In the genomic region with DNA sequence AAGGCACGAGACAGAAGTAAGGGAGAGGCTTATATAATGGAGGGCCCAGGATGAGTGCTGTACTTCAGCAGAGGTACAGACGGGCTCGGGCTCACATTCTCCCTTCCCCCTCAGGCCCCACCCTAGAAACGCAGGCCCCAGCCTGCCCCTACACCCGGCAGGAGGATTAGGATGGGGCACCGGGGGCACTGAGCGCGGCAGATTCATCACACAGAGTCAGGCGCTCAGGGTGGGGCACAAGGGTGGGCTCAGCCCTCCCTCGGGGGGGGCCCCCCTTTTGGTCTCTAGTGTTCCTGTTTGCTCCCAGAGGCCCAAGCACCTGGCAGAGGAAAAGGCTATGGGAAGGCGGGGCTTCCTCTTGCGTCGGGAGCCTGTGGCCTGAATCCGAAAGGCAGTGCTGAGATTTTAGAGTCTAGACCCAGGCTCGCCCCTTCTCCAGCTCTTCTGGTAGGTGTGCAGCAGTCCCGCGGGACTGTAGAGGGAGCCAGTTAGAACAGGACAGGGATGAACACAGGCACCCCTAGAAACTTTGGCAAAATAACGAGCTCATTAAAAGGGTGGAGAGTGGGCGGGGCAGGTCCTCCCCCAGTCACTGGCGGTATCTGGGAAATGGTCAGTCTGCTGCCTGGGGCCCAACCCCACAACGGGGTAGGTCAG, we compare ENCODE assay signal across 9 mouse cellular contexts. TPM values are rescaled to one million over a fixed set of nuclear protein-coding genes. Genes with fewer than 3 reads are reported as not detected.
DNase-seq lines count a peak whose midpoint lies in the region; ATAC-seq and TF ChIP-seq lines count a peak whose summit lies in the region.
"Had no signal": no experiment of that assay in that cellular context is flagged by ENCODE, and none has a peak within 500 bp of the region (broad histone marks: within the 10 kb centered on the region; RNA-seq: fewer than 3 reads in every experiment).

No protein-coding gene starts in this region.

- no peak overlapping the region for H3K27ac ChIP-seq in heart, embryonic 16.5 days (ENCODE audit: low read length)
- no peak overlapping the region for H3K27ac ChIP-seq in liver, embryonic 14.5 days

- no peak for TF ChIP-seq CTCF in liver, embryonic 14.5 days (IDR thresholded peaks at IDR 0.05; ENCODE audit: low read depth)

- H3K9me3 ChIP-seq in heart, embryonic 16.5 days (replicated peaks; ENCODE audit: control insufficient read depth, low read length) = no peaks in the 10 kb centered on the region
- no peaks in the 10 kb centered on the region for H3K9me3 ChIP-seq in liver, embryonic 14.5 days (ENCODE audit: control insufficient read depth, low read length)

- H3K36me3 ChIP-seq in heart, embryonic 16.5 days (ENCODE audit: control insufficient read depth, insufficient read depth) = no peaks in the 10 kb centered on the region
- H3K36me3 ChIP-seq in liver, embryonic 14.5 days (replicated peaks; ENCODE audit: control insufficient read depth, insufficient read depth, low read depth) = no peaks in the 10 kb centered on the region

- peak; percentile 25; the same call in 1 of the 2 replicates for ATAC-seq in heart, embryonic 16.5 days (replicated peaks; ENCODE audit: extremely low read depth, insufficient read depth, low FRiP score)
- ATAC-seq in liver, embryonic 14.5 days (ENCODE audit: insufficient read depth) = no peak

- peak overlapping the region; percentile 43 for H3K4me2 ChIP-seq in heart, embryonic 16.5 days (ENCODE audit: low read depth, low read length)
- peak overlapping the region; percentile 22 for H3K4me2 ChIP-seq in liver, embryonic 14.5 days (ENCODE audit: low read depth)

- TF ChIP-seq EP300 in liver, embryonic 14.5 days (IDR thresholded peaks at IDR 0.05; ENCODE audit: low read depth) = no peak

- H3K27me3 ChIP-seq in heart, embryonic 16.5 days (ENCODE audit: control insufficient read depth, insufficient read depth, low read length) = no peaks in the 10 kb centered on the region
- H3K27me3 ChIP-seq in liver, embryonic 14.5 days (ENCODE audit: control insufficient read depth, insufficient read depth, low read length) = no peaks in the 10 kb centered on the region

- 27% methylated on average over 21 of the region's 21 CpGs for WGBS in heart, embryonic 16.5 days
- 27% methylated on average over 21 of the region's 21 CpGs for whole genome bisulfite sequencing in liver, embryonic 14.5 days (ENCODE audit: insufficient replicate concordance)

- no peak overlapping the region for H3K4me3 ChIP-seq in heart, embryonic 16.5 days (ENCODE audit: low read length)
- peak overlapping the region in 1 of 2 experiments; percentile 14; a peak in 2 of 4 replicates for H3K4me3 ChIP-seq in liver, embryonic 14.5 days (ENCODE audit: insufficient read depth in 1 of 2, low read depth in 2 of 2, low read length in 2 of 2)

- DNase-seq in gastrocnemius, postnatal 14 days = peak; percentile 32
- no peak for DNase-seq in gastrocnemius, adult 18-20 months (ENCODE audit: low spot score)
- peak; percentile 92 for DNase-seq in ES-CJ7 (ENCODE audit: low read depth, low spot score)
- DNase-seq in liver, embryonic 14.5 days (ENCODE audit: low read depth in 3 of 3, low spot score in 3 of 3) = no peak
- no peak for DNase-seq in right cerebral cortex, postnatal 4 days
- DNase-seq in cerebellum, adult 9-10 months = no peak
- no peak for DNase-seq in frontal cortex, postnatal 25 days (ENCODE audit: low spot score in 2 of 2)

- intact Hi-C loops in gastrocnemius, postnatal 14 days (cut with DNase I; ENCODE audit: low total_unique reads) = loop anchor here (5.0 kb wide), 1 partner anchor 37 kb away; the partner anchor contains the start of gene Gm9918

- H3K4me1 ChIP-seq in heart, embryonic 16.5 days (ENCODE audit: control insufficient read depth, insufficient read depth, low read length) = peaks cover 8% of the 10 kb centered on the region
- H3K4me1 ChIP-seq in liver, embryonic 14.5 days (replicated peaks; ENCODE audit: control insufficient read depth in 2 of 2, insufficient read depth in 2 of 2, low read length in 1 of 2) = peaks cover 21 to 35% of the 10 kb centered on the region in 2 experiments

- H3K9ac ChIP-seq in heart, embryonic 16.5 days (ENCODE audit: low read length) = peak overlapping the region; percentile 33
- H3K9ac ChIP-seq in liver, embryonic 14.5 days (replicated peaks) = no peak overlapping the region

RNA-seq across cellular contexts. Expression of gene Itgb7, which starts 3.8 kb away (rescaled TPM):
- total RNA-seq in gastrocnemius, postnatal 14 days (2021) = 1 to 10 TPM; 1.0 to 1.1 TPM
- 1 to 10 TPM; 1.1 to 1.2 TPM for total RNA-seq in gastrocnemius, adult 18-20 months (2021)
- 3.9 and 6.9 TPM in 2 replicates for polyA plus RNA-seq in heart, embryonic 16.5 days (2015; fragmentation: Nextera tagmentation; extraction: Ambion mirVana)
- polyA plus RNA-seq in liver, embryonic 14.5 days (2012; rRNA removed) = 1.6 and 2.7 TPM in 2 replicates
- polyA plus RNA-seq in liver, embryonic 14.5 days (2014; fragmentation: Nextera tagmentation; extraction: Ambion mirVana) = 5.6 and 5.7 TPM in 2 replicates

RNA-seq across cellular contexts. Expression of gene Rarg, which starts 21.8 kb away (rescaled TPM):
- total RNA-seq in gastrocnemius, postnatal 14 days (2021) = 10 to 100 TPM; 12.9 to 13.2 TPM
- 10 to 100 TPM in 1 of 2 experiments, 1 to 10 TPM in 1; 5.9 to 11.6 TPM for total RNA-seq in gastrocnemius, adult 18-20 months (2021)
- 8.9 and 11.8 TPM in 2 replicates for polyA plus RNA-seq in heart, embryonic 16.5 days (2015; fragmentation: Nextera tagmentation; extraction: Ambion mirVana)
- 2.3 and 2.5 TPM in 2 replicates for polyA plus RNA-seq in liver, embryonic 14.5 days (2012; rRNA removed)
- 1.9 and 2.1 TPM in 2 replicates for polyA plus RNA-seq in liver, embryonic 14.5 days (2014; fragmentation: Nextera tagmentation; extraction: Ambion mirVana)

RNA-seq across cellular contexts. Expression of gene Csad, which starts 31.0 kb away (rescaled TPM):
- total RNA-seq in gastrocnemius, postnatal 14 days (2021) = 10 to 100 TPM; 14.1 to 15.6 TPM
- total RNA-seq in gastrocnemius, adult 18-20 months (2021) = 1 to 10 TPM; 5.9 to 7.8 TPM
- polyA plus RNA-seq in heart, embryonic 16.5 days (2015; fragmentation: Nextera tagmentation; extraction: Ambion mirVana) = 38.3 and 43.7 TPM in 2 replicates
- polyA plus RNA-seq in liver, embryonic 14.5 days (2012; rRNA removed) = 14.9 and 17.9 TPM in 2 replicates
- polyA plus RNA-seq in liver, embryonic 14.5 days (2014; fragmentation: Nextera tagmentation; extraction: Ambion mirVana) = 22.6 and 24.0 TPM in 2 replicates

RNA-seq across cellular contexts. Expression of gene Zfp740, which starts 32.5 kb away (rescaled TPM):
- total RNA-seq in gastrocnemius, postnatal 14 days (2021) = 10 to 100 TPM; 27.6 to 30.5 TPM
- total RNA-seq in gastrocnemius, adult 18-20 months (2021) = 10 to 100 TPM; 24.0 to 29.0 TPM
- polyA plus RNA-seq in heart, embryonic 16.5 days (2015; fragmentation: Nextera tagmentation; extraction: Ambion mirVana) = 30.2 and 33.2 TPM in 2 replicates
- 10.2 and 14.9 TPM in 2 replicates for polyA plus RNA-seq in liver, embryonic 14.5 days (2012; rRNA removed)
- 11.7 and 12.0 TPM in 2 replicates for polyA plus RNA-seq in liver, embryonic 14.5 days (2014; fragmentation: Nextera tagmentation; extraction: Ambion mirVana)

RNA-seq across cellular contexts. Expression of gene Gm9918, which starts 34.9 kb away (rescaled TPM):
- not detected for total RNA-seq in gastrocnemius, postnatal 14 days (2021)
- not detected for total RNA-seq in gastrocnemius, adult 18-20 months (2021)
- polyA plus RNA-seq in heart, embryonic 16.5 days (2015; fragmentation: Nextera tagmentation; extraction: Ambion mirVana) = 0.11 and 0.12 TPM in 2 replicates
- 0.04 TPM in 1 of 2 replicates, not detected in the other for polyA plus RNA-seq in liver, embryonic 14.5 days (2012; rRNA removed)
- polyA plus RNA-seq in liver, embryonic 14.5 days (2014; fragmentation: Nextera tagmentation; extraction: Ambion mirVana) = 0.04 TPM in 1 of 2 replicates, not detected in the other
- total RNA-seq: heart, adult 18-20 months had no signal

Comparison
In these comparisons a context has a peak if more than half of its experiments do, and no peak if none do; other contexts are left out.
1. DNase-seq: peak in gastrocnemius, postnatal 14 days (single experiment) and ES-CJ7 (single experiment); none in gastrocnemius, adult 18-20 months (single experiment), liver, embryonic 14.5 days (0 of 3), right cerebral cortex, postnatal 4 days (single experiment), cerebellum, adult 9-10 months (single experiment) and frontal cortex, postnatal 25 days (0 of 2).